Mouse (Mus musculus): ENCODE measurements around the gene Gmnn.

- TF ChIP-seq CTCF (IDR thresholded peaks at IDR 0.05; ENCODE audit: low read depth) (no peak), EP300 (IDR thresholded peaks at IDR 0.05; ENCODE audit: low read depth) (no peak)
Observed at GRCm38 (mm10) chr13:24799378-24799777, 37.7 kb upstream of the Gmnn start.

All from heart, postnatal 0 days (tissue).